Mouse (Mus musculus) testis, adult 2 months (tissue): ENCODE data around the gene Man1b1.

Experiments
- CTCF ChIP-seq: fragments of 200-500 bp; IDR thresholded peaks from 2 replicates; pipeline ENCODE4 v1.5.1; 2012; ENCODE audit warnings: low read depth, mild to moderate bottlenecking, inconsistent platforms, low read length, moderate library complexity; ENCODE audit not compliant: control insufficient read depth, insufficient read depth, insufficient replicate concordance
- POLR2A ChIP-seq: fragments of 200-500 bp; IDR thresholded peaks from 2 replicates; pipeline ENCODE4 v1.6.1; 2012; ENCODE audit warnings: low read depth, mild to moderate bottlenecking, inconsistent platforms, low read length, moderate library complexity; ENCODE audit not compliant: control insufficient read depth

DNA sequence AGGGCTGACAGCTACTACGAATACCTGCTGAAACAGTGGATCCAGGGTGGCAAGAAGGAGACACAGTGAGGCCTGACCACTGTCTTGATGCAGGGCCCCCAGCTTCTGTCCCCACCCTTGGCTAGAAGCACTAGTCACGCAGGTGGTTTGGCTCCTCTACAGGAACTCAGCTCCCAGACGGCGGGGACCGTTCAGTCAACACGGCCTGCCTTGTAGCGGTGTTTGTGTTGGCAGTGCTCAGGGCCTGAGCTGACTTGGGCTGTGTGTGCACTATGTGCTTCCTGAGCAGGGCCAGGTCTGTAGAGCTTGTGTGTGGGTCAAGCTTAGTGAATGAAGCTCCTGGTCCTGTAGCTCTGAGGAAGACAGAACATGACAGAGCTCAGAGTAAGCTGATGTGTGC is 16.0 kb downstream of the Man1b1 start:
- TF ChIP-seq POLR2A (no peak), CTCF (no peak)
